Mouse (Mus musculus): Measurements from ENCODE around the gene Creb1. TPM values are rescaled to one million over a fixed set of nuclear protein-coding genes. Genes with fewer than 3 reads are reported as not detected.
A peak's percentile ranks its signal among the peaks of the same experiment; 100 is the strongest.

Gene Creb1
- polyA plus RNA-seq, 1 experiment from 2014 or later, result 36.4 TPM

DNA sequence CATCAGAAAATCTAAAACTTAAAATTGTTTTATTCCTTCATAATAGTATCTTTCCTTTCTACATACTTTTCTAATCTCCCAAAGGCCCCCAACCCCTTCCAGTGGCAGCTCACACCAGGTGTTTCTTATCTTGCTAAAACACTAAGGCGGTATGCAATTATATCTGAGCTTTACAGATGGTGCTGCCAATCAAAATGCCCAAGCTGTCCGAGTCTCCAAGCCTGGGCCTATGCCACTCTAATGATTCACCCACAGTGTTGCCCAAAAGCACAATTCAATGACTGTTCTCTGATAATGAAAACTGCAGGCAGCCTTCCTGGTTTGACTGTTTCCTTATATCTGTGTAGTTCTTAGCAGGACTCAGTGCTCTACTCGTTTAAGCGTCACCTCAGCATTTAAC is 76.7 kb downstream of the Creb1 start:
- 64% methylated on average over 4 of the region's 4 CpGs for WGBS
- H3K4me1 ChIP-seq, result no peaks in the 10 kb centered on the region

GRCm38 (mm10) chr1:64609976-64610375 is 77.5 kb downstream of the Creb1 start:
- Histone ChIP-seq H3K27me3 (no peaks in the 10 kb centered on the region), H3K4me1 (no peaks in the 10 kb centered on the region), H3K27ac (no peak overlapping the region), H3K9me3 (no peaks in the 10 kb centered on the region), H3K36me3 (peaks cover 18% of the 10 kb centered on the region), H3K9ac (no peak overlapping the region), H3K4me2 (no peak overlapping the region), H3K4me3 (no peak overlapping the region)
- no peak for ATAC-seq (ENCODE audit: borderline replicate concordance, extremely low read depth, low FRiP score, low TSS enrichment)
- 78% methylated on average over 9 of the region's 9 CpGs for whole genome bisulfite sequencing

More for the DNA sequence above, 76.7 kb downstream of the Creb1 start:
- Histone ChIP-seq H3K9ac (no peak overlapping the region), H3K9me3 (no peaks in the 10 kb centered on the region), H3K4me3 (no peak overlapping the region), H3K36me3 (peaks cover 18% of the 10 kb centered on the region), H3K27me3 (no peaks in the 10 kb centered on the region), H3K27ac (no peak overlapping the region), H3K4me2 (no peak overlapping the region)
- ATAC-seq (ENCODE audit: borderline replicate concordance, extremely low read depth, low FRiP score, low TSS enrichment), result no peak

DNA sequence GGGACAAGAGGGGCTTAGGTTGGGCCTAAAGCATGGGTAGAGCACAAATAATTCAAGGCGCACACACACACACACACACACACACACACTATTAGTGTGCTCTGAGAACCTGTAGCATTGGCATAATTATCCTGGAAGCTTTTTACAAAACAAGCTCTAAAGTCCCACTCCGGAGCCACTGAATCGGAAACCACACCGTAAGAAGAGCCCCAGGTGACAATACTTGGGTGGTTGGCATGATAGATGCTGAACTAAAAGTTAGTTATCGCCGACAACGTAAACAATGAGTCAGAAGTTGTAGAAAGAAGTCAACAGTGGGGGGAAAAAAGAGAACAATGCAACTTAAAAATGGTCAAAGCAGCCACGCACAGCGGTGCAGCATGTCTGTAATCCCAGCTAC is 81.9 kb downstream of the Creb1 start:
- peaks cover 8% of the 10 kb centered on the region for H3K36me3 ChIP-seq
- no peaks in the 10 kb centered on the region for H3K9me3 ChIP-seq
- H3K9ac ChIP-seq, result no peak overlapping the region
- no peak overlapping the region for H3K4me3 ChIP-seq
- WGBS, result 79% methylated on average over 9 of the region's 9 CpGs
- no peak overlapping the region for H3K27ac ChIP-seq
- H3K4me1 ChIP-seq, result peaks cover 19% of the 10 kb centered on the region
- H3K27me3 ChIP-seq, result no peaks in the 10 kb centered on the region
- ATAC-seq (ENCODE audit: borderline replicate concordance, extremely low read depth, low FRiP score, low TSS enrichment), result no peak
- H3K4me2 ChIP-seq, result no peak overlapping the region

GRCm38 (mm10) chr1:64614801-64615345 is 82.4 kb downstream of the Creb1 start:
- Histone ChIP-seq H3K27ac (no peak overlapping the region), H3K4me3 (no peak overlapping the region), H3K9me3 (no peaks in the 10 kb centered on the region), H3K27me3 (no peaks in the 10 kb centered on the region), H3K9ac (no peak overlapping the region), H3K36me3 (peaks cover 8% of the 10 kb centered on the region), H3K4me1 (peaks cover 19% of the 10 kb centered on the region), H3K4me2 (no peak overlapping the region)
- ATAC-seq (ENCODE audit: borderline replicate concordance, extremely low read depth, low FRiP score, low TSS enrichment), result no peak
- WGBS, result 75% methylated on average over 10 of the region's 10 CpGs

- no peak for ATAC-seq (ENCODE audit: borderline replicate concordance, extremely low read depth, low FRiP score, low TSS enrichment)
These were observed 83.1 kb downstream of the Creb1 start for GRCm38 (mm10) chr1:64615531-64615991.

DNA sequence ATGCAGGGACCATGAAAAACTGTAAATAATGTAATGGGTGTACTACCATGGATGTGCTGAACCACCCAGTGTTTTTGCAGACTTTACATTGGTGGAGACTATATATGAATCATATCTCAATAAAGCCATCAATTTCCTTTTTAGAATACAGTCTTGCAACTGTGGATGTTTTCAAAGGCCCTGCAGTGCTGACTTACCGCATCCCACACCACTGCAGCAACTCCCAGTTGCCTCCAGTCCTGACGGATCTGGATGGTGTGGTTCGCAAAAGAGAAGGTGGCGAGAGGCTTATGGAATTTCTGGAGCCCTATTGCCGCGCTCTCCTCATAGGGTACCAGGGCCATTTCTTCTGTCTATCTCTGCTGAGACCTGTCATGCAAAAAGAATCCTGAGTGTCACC is 83.6 kb downstream of the Creb1 start:
- Histone ChIP-seq H3K27me3 (no peaks in the 10 kb centered on the region), H3K4me1 (peaks cover 19% of the 10 kb centered on the region), H3K4me2 (peak overlapping the region; percentile 93), H3K9ac (no peak overlapping the region), H3K4me3 (peak overlapping the region; percentile 81), H3K27ac (no peak overlapping the region), H3K36me3 (peaks cover 3% of the 10 kb centered on the region; the same call in 1 of the 2 replicates), H3K9me3 (no peaks in the 10 kb centered on the region)
- ATAC-seq (ENCODE audit: borderline replicate concordance, extremely low read depth, low FRiP score, low TSS enrichment), result no peak
- 69% methylated on average over 6 of the region's 6 CpGs for WGBS

More at GRCm38 (mm10) chr1:64615531-64615991, 83.1 kb downstream of the Creb1 start:
- Histone ChIP-seq H3K27ac (no peak overlapping the region), H3K27me3 (no peaks in the 10 kb centered on the region), H3K4me1 (peaks cover 19% of the 10 kb centered on the region), H3K4me3 (no peak overlapping the region), H3K4me2 (0 out of 2 replicates have a peak overlapping the region, but pooled peaks have one; percentile 93), H3K36me3 (peaks cover 3% of the 10 kb centered on the region), H3K9me3 (no peaks in the 10 kb centered on the region), H3K9ac (no peak overlapping the region)
- 81% methylated on average over 11 of the region's 11 CpGs for WGBS

DNA sequence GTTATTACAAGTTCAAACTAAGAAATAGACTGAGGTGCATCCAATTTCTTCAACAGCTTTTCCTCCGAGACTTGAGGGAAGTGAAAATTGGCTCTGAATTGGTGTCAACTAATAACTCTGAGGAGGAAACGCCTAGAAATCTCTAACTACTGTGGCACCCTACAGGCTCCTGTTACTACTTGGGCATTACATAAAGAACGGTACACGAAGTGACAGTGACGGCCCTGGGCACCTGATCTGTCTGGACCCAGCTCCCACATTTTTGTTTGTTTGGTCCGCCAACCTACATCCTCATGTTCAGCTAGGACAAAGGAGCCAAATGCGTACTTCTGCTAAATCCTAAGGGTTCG is 84.1 kb downstream of the Creb1 start:
- Histone ChIP-seq H3K9me3 (no peaks in the 10 kb centered on the region), H3K27ac (peak overlapping the region; percentile 99), H3K4me2 (peak overlapping the region; percentile 93), H3K9ac (peak overlapping the region; percentile 81), H3K4me1 (peaks cover 19% of the 10 kb centered on the region), H3K4me3 (peak overlapping the region; percentile 81), H3K27me3 (no peaks in the 10 kb centered on the region), H3K36me3 (peaks cover 3% of the 10 kb centered on the region; the same call in 1 of the 2 replicates)
- 3% methylated on average over 8 of the region's 8 CpGs for WGBS
- ATAC-seq (ENCODE audit: borderline replicate concordance, extremely low read depth, low FRiP score, low TSS enrichment), result peak; percentile 3; the same call in 1 of the 2 replicates

DNA sequence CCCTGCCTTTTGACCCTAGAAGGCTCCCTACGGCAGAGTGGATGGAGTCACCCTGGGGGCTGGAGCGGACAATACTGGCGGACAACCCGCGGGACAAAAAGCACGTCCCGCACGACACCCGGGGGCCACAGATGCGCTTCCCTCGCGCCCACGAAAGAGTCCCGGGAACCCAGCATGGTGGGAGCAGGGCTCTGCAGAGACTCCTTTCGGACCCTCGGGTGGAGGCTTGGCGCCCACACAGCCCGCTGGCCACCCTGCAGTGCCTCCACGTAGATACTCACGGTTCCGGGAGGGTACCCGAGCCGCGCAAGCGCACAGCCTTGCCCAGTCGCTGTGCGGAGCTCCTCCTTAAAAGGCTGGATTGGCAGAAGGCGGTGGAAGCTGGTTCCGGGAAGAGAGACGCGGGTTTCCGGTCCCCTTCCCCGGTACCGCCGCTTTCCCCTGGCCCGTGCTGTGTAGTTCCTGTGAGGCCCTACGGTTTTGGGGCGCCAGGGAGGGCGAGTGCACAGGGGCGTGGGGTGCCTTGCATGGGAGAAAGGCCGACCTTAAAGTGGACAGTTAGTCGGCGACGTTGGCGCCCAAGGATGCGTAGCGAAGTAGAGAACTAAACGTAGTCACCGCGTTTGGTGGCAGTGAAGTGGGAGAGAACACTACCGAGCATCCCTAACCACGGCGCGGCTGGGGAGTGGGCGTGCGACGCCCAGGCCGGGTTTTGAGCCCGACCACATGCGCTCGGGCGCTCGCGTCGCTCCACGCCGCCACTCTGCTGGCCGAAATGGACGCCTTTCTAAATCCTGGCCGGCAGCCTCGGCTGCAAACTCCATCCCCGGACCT is 84.7 kb downstream of the Creb1 start, which contains the start of gene Mettl21a:
Gene Mettl21a (minus strand): TSS at position 362 of the 834 bp plus-strand sequence.
- H3K36me3 ChIP-seq, result peaks cover 3% of the 10 kb centered on the region; the same call in 1 of the 2 replicates

DNA sequence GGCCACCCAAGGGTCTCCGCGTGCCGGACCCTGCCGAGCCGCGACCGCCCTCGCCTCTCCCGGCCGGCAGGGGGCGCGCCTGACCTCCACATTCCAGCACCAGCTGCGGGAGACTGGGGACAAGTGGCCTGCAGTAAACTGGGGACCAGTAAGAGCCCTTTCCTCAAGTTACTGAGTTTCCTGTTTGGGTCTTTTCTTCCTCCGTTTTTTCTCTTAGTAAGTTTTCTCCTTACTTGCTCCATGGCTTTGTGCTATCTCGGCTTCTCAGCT is 85.2 kb downstream of the Creb1 start:
- peaks cover 19% of the 10 kb centered on the region for H3K4me1 ChIP-seq
- no peaks in the 10 kb centered on the region for H3K27me3 ChIP-seq
- WGBS, result under 1% methylated on average over 15 of the region's 15 CpGs
- H3K9ac ChIP-seq, result peak overlapping the region; percentile 81
- peak; percentile 83 for ATAC-seq (ENCODE audit: borderline replicate concordance, extremely low read depth, low FRiP score, low TSS enrichment)
- H3K4me2 ChIP-seq, result peak overlapping the region; percentile 93
- H3K9me3 ChIP-seq, result no peaks in the 10 kb centered on the region
- peaks cover 2% of the 10 kb centered on the region; the same call in 1 of the 2 replicates for H3K36me3 ChIP-seq
- peak overlapping the region; percentile 99 for H3K27ac ChIP-seq
- peak overlapping the region; percentile 81 for H3K4me3 ChIP-seq

More for the DNA sequence above, 84.7 kb downstream of the Creb1 start, which contains the start of gene Mettl21a:
- Histone ChIP-seq H3K27ac (peak within 1 kb of the TSS; percentile 99), H3K27me3 (no peaks in the 10 kb centered on the region), H3K9me3 (no peaks in the 10 kb centered on the region), H3K4me2 (peak within 1 kb of the TSS; percentile 93), H3K9ac (peak within 1 kb of the TSS; percentile 81), H3K4me1 (peaks cover 19% of the 10 kb centered on the region), H3K4me3 (peak within 1 kb of the TSS; percentile 81)
- ATAC-seq (ENCODE audit: borderline replicate concordance, extremely low read depth, low FRiP score, low TSS enrichment), result peak; percentile 95
- WGBS, result under 1% methylated on average over 69 of the region's 72 CpGs

GRCm38 (mm10) chr1:64618226-64618625 is 85.8 kb downstream of the Creb1 start:
- peak overlapping the region; percentile 81 for H3K4me3 ChIP-seq
- H3K4me2 ChIP-seq, result peak overlapping the region; percentile 93
- WGBS, result 46% methylated on average over 3 of the region's 3 CpGs
- ATAC-seq (ENCODE audit: borderline replicate concordance, extremely low read depth, low FRiP score, low TSS enrichment), result no peak
- H3K9me3 ChIP-seq, result no peaks in the 10 kb centered on the region
- H3K4me1 ChIP-seq, result peaks cover 19% of the 10 kb centered on the region
- no peak overlapping the region for H3K9ac ChIP-seq
- no peaks in the 10 kb centered on the region for H3K36me3 ChIP-seq
- H3K27me3 ChIP-seq, result no peaks in the 10 kb centered on the region
- H3K27ac ChIP-seq, result peak overlapping the region; percentile 99; the same call in 1 of the 2 replicates

DNA sequence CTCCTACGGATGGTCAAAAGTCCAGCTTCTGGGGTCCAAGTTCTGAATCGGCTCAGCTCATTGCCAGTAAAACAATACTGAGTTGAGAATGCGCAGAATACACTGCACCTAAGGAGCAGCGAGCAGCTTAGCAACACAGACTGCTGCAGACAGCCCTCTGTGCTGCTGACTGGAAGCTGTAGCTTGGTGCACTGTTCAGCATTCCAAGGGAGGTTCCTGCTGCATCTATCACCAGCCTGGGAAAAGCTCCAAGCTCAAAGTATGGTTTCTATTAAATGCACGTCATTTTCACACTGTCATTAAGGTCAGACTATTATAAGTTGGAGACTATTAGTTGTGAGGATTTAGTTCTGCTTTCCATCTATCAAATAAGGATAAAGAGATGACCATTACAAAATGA is 88.7 kb downstream of the Creb1 start:
- no peaks in the 10 kb centered on the region for H3K36me3 ChIP-seq

More for the DNA sequence above, 88.7 kb downstream of the Creb1 start:
- Histone ChIP-seq H3K4me3 (no peak overlapping the region), H3K4me2 (no peak overlapping the region), H3K9ac (no peak overlapping the region), H3K27ac (no peak overlapping the region), H3K9me3 (no peaks in the 10 kb centered on the region), H3K4me1 (peaks cover 15% of the 10 kb centered on the region), H3K27me3 (no peaks in the 10 kb centered on the region)
- 70% methylated on average over 5 of the region's 5 CpGs for WGBS
- ATAC-seq (ENCODE audit: borderline replicate concordance, extremely low read depth, low FRiP score, low TSS enrichment), result no peak
